Mouse (Mus musculus): ENCODE measurements around the gene Gm5426. TPM values are rescaled to one million over a fixed set of nuclear protein-coding genes. Genes with fewer than 3 reads are reported as not detected.
A peak's percentile ranks its signal among the peaks of the same experiment; 100 is the strongest.

Gm5426 gene
- polyA plus RNA-seq, 1 experiment from 2014 or later, result not detected

DNA sequence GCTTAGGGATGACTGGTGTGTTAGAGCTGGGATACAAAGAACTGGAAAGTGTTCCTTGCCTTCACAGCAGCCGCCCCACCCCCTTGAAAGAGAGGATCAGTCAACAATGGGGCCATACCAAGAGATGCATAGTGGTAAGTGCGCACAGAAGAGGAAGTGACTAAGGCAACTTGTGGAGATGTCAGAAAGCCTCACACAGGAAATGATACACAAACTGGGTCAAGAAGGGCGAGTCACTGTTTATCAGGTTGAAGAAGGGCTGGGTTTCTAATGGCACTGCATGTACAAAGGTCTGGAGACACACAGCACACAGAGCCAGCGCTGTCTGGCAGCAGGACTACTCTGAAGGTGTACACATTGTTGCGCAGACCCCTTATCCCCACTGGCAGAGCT lies 45.0 kb downstream of the Gm5426 start:
- H3K4me2 ChIP-seq (ENCODE audit: low read length), result no peak overlapping the region
- no peaks in the 10 kb centered on the region for H3K36me3 ChIP-seq (ENCODE audit: control insufficient read depth, insufficient read depth)
- no peak overlapping the region for H3K4me3 ChIP-seq (replicated peaks; ENCODE audit: low read length)
- no peaks in the 10 kb centered on the region for H3K9me3 ChIP-seq (ENCODE audit: control insufficient read depth, low read length)
- H3K9ac ChIP-seq (replicated peaks; ENCODE audit: low read depth, low read length), result no peak overlapping the region
- 87% methylated on average over 5 of the region's 5 CpGs for WGBS
- H3K27me3 ChIP-seq (replicated peaks; ENCODE audit: control insufficient read depth, insufficient read depth, low read length), result no peaks in the 10 kb centered on the region
- H3K27ac ChIP-seq (ENCODE audit: low read length), result no peak overlapping the region
- H3K4me1 ChIP-seq (replicated peaks; ENCODE audit: control insufficient read depth, insufficient read depth, low read length), result no peaks in the 10 kb centered on the region
- no peak for ATAC-seq

DNA sequence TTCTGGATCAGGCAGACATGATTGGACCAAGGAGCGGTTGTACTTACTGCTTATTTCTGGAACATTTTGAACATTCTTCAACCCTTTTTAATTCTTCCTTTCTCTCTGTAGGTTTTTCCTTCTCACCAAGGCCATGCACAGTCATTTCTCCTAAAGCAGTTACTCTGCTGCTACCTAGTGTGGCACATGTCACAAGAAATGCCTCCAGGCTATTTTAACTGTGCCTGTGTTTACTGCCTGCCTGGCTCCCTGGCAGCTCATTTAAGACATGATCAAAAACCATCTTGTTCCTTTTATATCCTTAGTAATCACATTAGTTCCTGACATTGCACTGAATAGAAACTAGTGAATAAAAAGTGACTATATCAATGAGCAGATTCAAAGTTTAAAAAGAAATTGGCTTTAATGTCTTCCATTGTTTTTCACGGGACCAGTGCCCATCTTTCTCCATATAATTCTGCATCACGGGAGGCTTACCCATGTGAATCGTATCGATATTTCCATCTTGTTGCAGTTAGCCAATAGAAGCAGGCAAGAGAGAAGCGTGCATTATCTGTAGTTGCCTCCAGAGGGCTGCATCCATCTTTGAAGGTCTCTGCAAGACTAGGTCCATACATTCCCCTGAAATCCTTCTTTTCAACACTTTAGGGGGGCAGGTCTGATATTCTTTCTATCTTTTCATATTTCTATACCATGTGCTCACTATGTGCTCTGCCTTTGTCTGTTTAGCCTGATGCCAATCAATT lies 45.7 kb downstream of the Gm5426 start:
- Histone ChIP-seq H3K36me3 (ENCODE audit: control insufficient read depth, insufficient read depth) (no peaks in the 10 kb centered on the region), H3K27ac (ENCODE audit: low read length) (no peak overlapping the region), H3K9me3 (ENCODE audit: control insufficient read depth, low read length) (no peaks in the 10 kb centered on the region), H3K9ac (replicated peaks; ENCODE audit: low read depth, low read length) (no peak overlapping the region), H3K4me2 (ENCODE audit: low read length) (no peak overlapping the region), H3K4me3 (replicated peaks; ENCODE audit: low read length) (no peak overlapping the region), H3K4me1 (replicated peaks; ENCODE audit: control insufficient read depth, insufficient read depth, low read length) (no peaks in the 10 kb centered on the region), H3K27me3 (replicated peaks; ENCODE audit: control insufficient read depth, insufficient read depth, low read length) (no peaks in the 10 kb centered on the region)
- WGBS, result 59% methylated on average over 6 of the region's 6 CpGs
- 0 out of 2 replicates have a peak, but pooled peaks have one; percentile 33 for ATAC-seq

DNA sequence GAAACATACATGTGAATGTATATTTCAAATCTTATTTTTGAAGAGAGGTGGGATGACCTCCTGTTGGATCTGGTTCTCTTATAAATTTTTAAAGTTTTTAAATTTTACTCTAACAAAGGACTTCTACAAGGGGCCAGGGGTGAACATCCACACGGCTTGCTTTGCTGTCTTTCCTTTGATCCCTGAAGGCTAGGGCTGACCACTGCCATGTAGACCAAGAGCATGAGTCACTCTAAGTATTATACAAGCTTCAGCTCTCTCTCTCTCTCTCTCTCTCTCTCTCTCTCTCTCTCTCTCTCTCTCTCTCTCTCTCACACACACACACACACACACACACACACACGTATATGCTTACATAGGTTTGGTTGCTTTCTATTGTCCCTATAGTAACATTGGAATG lies 48.6 kb downstream of the Gm5426 start:
- H3K4me1 ChIP-seq (replicated peaks; ENCODE audit: control insufficient read depth, insufficient read depth, low read length), result no peaks in the 10 kb centered on the region

DNA sequence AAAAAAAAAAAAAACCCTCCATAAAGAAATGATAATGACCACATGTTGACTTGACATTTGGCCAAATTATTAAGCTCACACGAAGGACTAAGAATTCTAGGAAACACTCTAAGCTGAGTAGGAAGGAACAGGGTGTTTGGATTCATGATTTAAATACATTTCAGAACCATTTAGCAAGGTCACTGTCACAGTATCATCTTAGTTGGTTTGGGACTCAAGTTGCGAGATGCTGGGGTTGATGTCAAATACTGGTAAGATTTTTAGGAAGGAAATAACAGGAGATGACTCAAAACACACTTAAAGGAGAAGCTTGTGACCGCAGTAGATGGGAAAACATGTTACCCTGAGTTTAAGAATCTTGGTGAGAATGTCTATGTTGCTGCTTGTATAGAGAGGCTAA lies 49.2 kb downstream of the Gm5426 start:
- no peaks in the 10 kb centered on the region for H3K9me3 ChIP-seq (ENCODE audit: control insufficient read depth, low read length)
- no peak for ATAC-seq
- WGBS, result 83% methylated on average over 3 of the region's 3 CpGs

More for the DNA sequence above, 48.6 kb downstream of the Gm5426 start:
- WGBS, result 86% methylated on average over 2 of the region's 2 CpGs
- no peak overlapping the region for H3K4me3 ChIP-seq (replicated peaks; ENCODE audit: low read length)
- H3K27me3 ChIP-seq (replicated peaks; ENCODE audit: control insufficient read depth, insufficient read depth, low read length), result no peaks in the 10 kb centered on the region
- no peak for ATAC-seq
- no peak overlapping the region for H3K4me2 ChIP-seq (ENCODE audit: low read length)
- no peaks in the 10 kb centered on the region for H3K36me3 ChIP-seq (ENCODE audit: control insufficient read depth, insufficient read depth)
- no peak overlapping the region for H3K27ac ChIP-seq (ENCODE audit: low read length)
- no peaks in the 10 kb centered on the region for H3K9me3 ChIP-seq (ENCODE audit: control insufficient read depth, low read length)
- no peak overlapping the region for H3K9ac ChIP-seq (replicated peaks; ENCODE audit: low read depth, low read length)

More for the DNA sequence above, 49.2 kb downstream of the Gm5426 start:
- H3K27ac ChIP-seq (ENCODE audit: low read length), result no peak overlapping the region
- H3K4me2 ChIP-seq (ENCODE audit: low read length), result no peak overlapping the region
- no peaks in the 10 kb centered on the region for H3K27me3 ChIP-seq (replicated peaks; ENCODE audit: control insufficient read depth, insufficient read depth, low read length)
- H3K9ac ChIP-seq (replicated peaks; ENCODE audit: low read depth, low read length), result no peak overlapping the region
- no peak overlapping the region for H3K4me3 ChIP-seq (replicated peaks; ENCODE audit: low read length)
- peaks cover under 1% of the 10 kb centered on the region; the same call in 1 of the 2 replicates for H3K4me1 ChIP-seq (replicated peaks; ENCODE audit: control insufficient read depth, insufficient read depth, low read length)
- H3K36me3 ChIP-seq (ENCODE audit: control insufficient read depth, insufficient read depth), result no peaks in the 10 kb centered on the region

Small RNA genes lying within 50 kb of the gene (microRNA-seq; reads per million reads assigned to microRNA genes)
- not detected for gene Gm22913

Other genes starting within 250 kb of the Gm5426 start
- gene Eea1, start 196.0 kb upstream of the Gm5426 start, polyA plus RNA-seq (2015; fragmentation: Nextera tagmentation; extraction: Ambion mirVana), result 15.8 and 16.6 TPM in 2 replicates